Mouse (Mus musculus) CH12.LX (cell line): ENCODE results near the gene Rbpms2.

Experiments
- CTCF ChIP-seq, 2 experiments: IDR thresholded peaks in 1 of 2; conservative IDR thresholded peaks in 1 of 2; 2 replicates each; pipeline ENCODE4 v1.5.1; 2011 to 2012; ENCODE audit warnings: low read depth in 2 of 2, low read length in 2 of 2, improper control_type of control experiment in 1 of 2, inconsistent platforms in 1 of 2, mild to moderate bottlenecking in 1 of 2, moderate library complexity in 1 of 2
- ETS1 ChIP-seq: conservative IDR thresholded peaks from 2 replicates; pipeline ENCODE4 v1.6.1; 2012; ENCODE audit warnings: low read depth, mild to moderate bottlenecking, inconsistent platforms, low read length, improper control_type of control experiment, moderate library complexity
- GABPA ChIP-seq: IDR thresholded peaks from 2 replicates; pipeline ENCODE4 v1.6.1; 2012; ENCODE audit warnings: low read depth, low read length, improper control_type of control experiment, inconsistent platforms; ENCODE audit not compliant: insufficient replicate concordance
- MAFK ChIP-seq: IDR thresholded peaks from 2 replicates; pipeline ENCODE4 v1.6.1; 2011; ENCODE audit warnings: low read length, improper control_type of control experiment; ENCODE audit not compliant: insufficient replicate concordance
- MAX ChIP-seq: IDR thresholded peaks from 2 replicates; pipeline ENCODE4 v1.6.1; 2011; ENCODE audit warnings: low read length, improper control_type of control experiment
- MXI1 ChIP-seq: IDR thresholded peaks from 2 replicates; pipeline ENCODE4 v1.6.1; 2011; ENCODE audit warnings: mild to moderate bottlenecking, low read depth, low read length, improper control_type of control experiment
- POLR2A ChIP-seq: IDR thresholded peaks from 2 replicates; pipeline ENCODE4 v1.6.1; 2011; ENCODE audit warnings: low read depth, mild to moderate bottlenecking, improper control_type of control experiment, low read length
- TCF12 ChIP-seq: IDR thresholded peaks from 2 replicates; pipeline ENCODE4 v1.6.1; 2014; ENCODE audit warnings: low read depth, mild to moderate bottlenecking, inconsistent platforms, low read length, improper control_type of control experiment
- USF1 ChIP-seq: IDR thresholded peaks from 2 replicates; pipeline ENCODE4 v1.6.1; 2014; ENCODE audit warnings: low read depth, mild to moderate bottlenecking, inconsistent platforms, low read length, improper control_type of control experiment

DNA sequence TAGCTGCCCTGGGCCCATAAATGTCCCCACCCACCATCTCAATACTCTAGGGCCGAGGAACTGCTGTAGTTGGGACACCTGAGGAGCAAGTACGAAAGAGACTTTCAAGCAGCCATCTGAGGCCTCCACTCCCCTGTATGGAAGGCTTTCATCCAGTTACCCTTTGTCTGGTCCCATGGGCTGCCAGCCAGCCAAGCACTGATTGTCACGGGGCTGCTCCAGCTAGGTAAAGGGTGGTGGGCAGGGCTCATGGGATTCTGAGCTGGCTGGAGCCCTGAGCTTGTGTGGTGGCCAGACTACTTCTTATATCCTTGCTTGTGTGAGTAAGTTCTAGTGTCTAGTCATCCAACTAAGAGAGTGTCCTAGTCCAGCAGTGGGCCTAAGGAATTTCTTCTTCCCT, 27.8 kb downstream of the Rbpms2 start:
- TF ChIP-seq GABPA (no peak), POLR2A (no peak), MAFK (no peak), ETS1 (no peak), CTCF (conservative IDR thresholded peaks at IDR 0.05 in 1 of 2, IDR thresholded peaks at IDR 0.05 in 1 of 2; ENCODE audit: low read depth in 2 of 2, low read length in 2 of 2) (no peak), TCF12 (no peak), MAX (no peak), USF1 (no peak), MXI1 (no peak)
